Mouse (Mus musculus): ENCODE data around the gene S100a13.

The S100a13 gene

DNA sequence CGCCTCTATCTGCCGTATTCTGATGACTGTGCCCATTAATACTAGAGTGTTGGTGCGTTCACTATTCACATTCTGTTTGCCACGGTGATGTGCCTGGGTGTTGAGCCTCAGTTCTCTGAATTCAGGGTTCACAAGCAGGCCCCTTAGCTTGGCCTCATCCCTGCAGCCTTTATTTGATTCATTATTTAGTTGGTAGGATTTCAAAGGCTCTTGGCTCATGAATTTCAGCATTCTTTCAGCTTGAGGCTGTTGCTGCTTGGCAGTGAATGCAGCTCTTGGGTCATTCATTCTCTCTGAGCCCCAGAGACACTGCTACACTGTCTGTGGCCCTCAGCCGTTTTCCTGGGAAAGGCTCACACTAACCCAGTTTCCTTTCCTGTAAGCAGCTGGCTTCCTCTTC lies 41.7 kb downstream of the S100a13 start:
- DNase-seq (ENCODE audit: low spot score in 2 of 2) = peak in 1 of 2 experiments; percentile 65

DNA sequence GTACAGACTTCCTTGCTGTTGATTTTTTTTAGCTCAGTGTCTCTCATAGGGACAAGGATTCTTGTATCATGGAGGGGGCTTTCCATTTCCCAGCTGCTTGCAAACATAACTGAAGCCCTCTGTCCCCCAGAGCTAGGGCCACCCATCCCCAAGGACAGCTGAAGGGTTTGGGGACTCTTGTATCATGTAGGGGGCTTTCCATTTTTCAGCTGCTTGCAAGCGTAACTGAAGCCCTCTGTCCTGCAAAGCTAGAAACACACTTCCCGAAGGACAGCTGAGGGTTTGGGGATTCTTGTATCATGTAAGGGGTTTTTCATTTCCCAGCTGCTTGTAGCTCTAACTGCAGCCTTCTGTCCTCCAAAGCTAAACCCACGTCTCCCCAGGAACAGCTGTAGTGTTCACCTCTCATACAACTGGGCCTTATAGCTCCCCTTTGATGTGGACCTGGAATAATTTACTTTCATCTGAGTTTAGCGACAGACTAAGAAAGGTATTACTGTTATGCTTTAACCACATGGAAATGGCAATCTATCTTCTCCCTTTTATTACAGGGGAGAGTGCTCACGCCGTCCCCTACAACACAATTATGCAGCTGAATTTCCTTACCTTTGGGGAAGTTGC lies 45.9 kb downstream of the S100a13 start, which contains the start of gene S100a3:
Gene S100a3 (plus strand): TSS at position 571 of the 621 bp plus-strand sequence.
- DNase-seq (ENCODE audit: low spot score in 2 of 2) = no peak
